Mouse (Mus musculus): Measurements from ENCODE around the gene Tmem11. TPM values are rescaled to one million over a fixed set of nuclear protein-coding genes. Genes with fewer than 3 reads are reported as not detected.

Tmem11 gene
- polyA plus RNA-seq, 1 experiment, result 46.6 TPM

- TF ChIP-seq CTCF (IDR thresholded peaks at IDR 0.05; ENCODE audit: low read depth, low read length) (no peak), EP300 (IDR thresholded peaks at IDR 0.05; ENCODE audit: insufficient read depth, low read depth, low read length) (no peak), POLR2A (IDR thresholded peaks at IDR 0.05; ENCODE audit: insufficient read depth, low read length) (no peak)
Observed at GRCm38 (mm10) chr11:60920021-60920420, 40.9 kb upstream of the Tmem11 start.

GRCm38 (mm10) chr11:60915201-60915600 is 36.1 kb upstream of the Tmem11 start:
- TF ChIP-seq CTCF (IDR thresholded peaks at IDR 0.05; ENCODE audit: low read depth, low read length) (no peak), EP300 (IDR thresholded peaks at IDR 0.05; ENCODE audit: insufficient read depth, low read depth, low read length) (no peak), POLR2A (IDR thresholded peaks at IDR 0.05; ENCODE audit: insufficient read depth, low read length) (no peak)
- Histone ChIP-seq H3K36me3 (ENCODE audit: control insufficient read depth, insufficient read depth, low read length, poor library complexity, severe bottlenecking) (no peaks in the 10 kb centered on the region), H3K9ac (ENCODE audit: low read depth, poor library complexity, severe bottlenecking) (no peak overlapping the region), H3K9me3 (replicated peaks; ENCODE audit: control insufficient read depth, insufficient read depth, low read length, poor library complexity, severe bottlenecking) (no peaks in the 10 kb centered on the region), H3K27ac (ENCODE audit: insufficient read depth, low read length) (no peak overlapping the region), H3K27me3 (ENCODE audit: control insufficient read depth, insufficient read depth, low read length, poor library complexity, severe bottlenecking) (no peaks in the 10 kb centered on the region), H3K4me1 (ENCODE audit: control insufficient read depth, insufficient read depth, low read length) (peaks cover 10% of the 10 kb centered on the region), H3K4me3 (ENCODE audit: low read depth, low read length) (no peak overlapping the region)

More at GRCm38 (mm10) chr11:60920021-60920420, 40.9 kb upstream of the Tmem11 start:
- no peaks in the 10 kb centered on the region for H3K9me3 ChIP-seq (replicated peaks; ENCODE audit: control insufficient read depth, insufficient read depth, low read length, poor library complexity, severe bottlenecking)
- H3K27ac ChIP-seq (ENCODE audit: insufficient read depth, low read length), result no peak overlapping the region
- H3K4me1 ChIP-seq (ENCODE audit: control insufficient read depth, insufficient read depth, low read length), result peaks cover 20% of the 10 kb centered on the region
- no peaks in the 10 kb centered on the region for H3K27me3 ChIP-seq (ENCODE audit: control insufficient read depth, insufficient read depth, low read length, poor library complexity, severe bottlenecking)
- H3K36me3 ChIP-seq (ENCODE audit: control insufficient read depth, insufficient read depth, low read length, poor library complexity, severe bottlenecking), result peaks cover 9% of the 10 kb centered on the region
- no peak overlapping the region for H3K9ac ChIP-seq (ENCODE audit: low read depth, poor library complexity, severe bottlenecking)
- H3K4me3 ChIP-seq (ENCODE audit: low read depth, low read length), result no peak overlapping the region

GRCm38 (mm10) chr11:60914491-60914890 is 35.4 kb upstream of the Tmem11 start, which contains the start of gene Natd1:
Natd1 (minus strand) TSS chr11:60914750.
- TF ChIP-seq CTCF (IDR thresholded peaks at IDR 0.05; ENCODE audit: low read depth, low read length) (no peak), EP300 (IDR thresholded peaks at IDR 0.05; ENCODE audit: insufficient read depth, low read depth, low read length) (no peak), POLR2A (IDR thresholded peaks at IDR 0.05; ENCODE audit: insufficient read depth, low read length) (no peak)
- Histone ChIP-seq H3K27me3 (ENCODE audit: control insufficient read depth, insufficient read depth, low read length, poor library complexity, severe bottlenecking) (no peaks in the 10 kb centered on the region), H3K9me3 (replicated peaks; ENCODE audit: control insufficient read depth, insufficient read depth, low read length, poor library complexity, severe bottlenecking) (no peaks in the 10 kb centered on the region), H3K9ac (ENCODE audit: low read depth, poor library complexity, severe bottlenecking) (peak within 1 kb of the TSS; percentile 93), H3K4me1 (ENCODE audit: control insufficient read depth, insufficient read depth, low read length) (peaks cover 10% of the 10 kb centered on the region), H3K36me3 (ENCODE audit: control insufficient read depth, insufficient read depth, low read length, poor library complexity, severe bottlenecking) (no peaks in the 10 kb centered on the region), H3K4me3 (ENCODE audit: low read depth, low read length) (peak within 1 kb of the TSS; percentile 92), H3K27ac (ENCODE audit: insufficient read depth, low read length) (peak within 1 kb of the TSS; percentile 5; the same call in 1 of the 2 replicates)

- Histone ChIP-seq H3K36me3 (ENCODE audit: control insufficient read depth, insufficient read depth, low read length, poor library complexity, severe bottlenecking) (no peaks in the 10 kb centered on the region), H3K4me3 (ENCODE audit: low read depth, low read length) (peak overlapping the region; percentile 92), H3K9me3 (replicated peaks; ENCODE audit: control insufficient read depth, insufficient read depth, low read length, poor library complexity, severe bottlenecking) (no peaks in the 10 kb centered on the region), H3K27ac (ENCODE audit: insufficient read depth, low read length) (peak overlapping the region; percentile 26; the same call in 1 of the 2 replicates), H3K4me1 (ENCODE audit: control insufficient read depth, insufficient read depth, low read length) (peaks cover 10% of the 10 kb centered on the region), H3K27me3 (ENCODE audit: control insufficient read depth, insufficient read depth, low read length, poor library complexity, severe bottlenecking) (no peaks in the 10 kb centered on the region), H3K9ac (ENCODE audit: low read depth, poor library complexity, severe bottlenecking) (peak overlapping the region; percentile 93)
- 0 out of 2 replicates have a peak, but pooled peaks have one; percentile 46 for TF ChIP-seq EP300 (IDR thresholded peaks at IDR 0.05; ENCODE audit: insufficient read depth, low read depth, low read length)
- TF ChIP-seq POLR2A (IDR thresholded peaks at IDR 0.05; ENCODE audit: insufficient read depth, low read length), result no peak
Observed at GRCm38 (mm10) chr11:60913301-60914196, 34.5 kb upstream of the Tmem11 start.

GRCm38 (mm10) chr11:60912525-60912973 is 33.5 kb upstream of the Tmem11 start:
- TF ChIP-seq CTCF (IDR thresholded peaks at IDR 0.05; ENCODE audit: low read depth, low read length), result no peak
- Histone ChIP-seq H3K9me3 (replicated peaks; ENCODE audit: control insufficient read depth, insufficient read depth, low read length, poor library complexity, severe bottlenecking) (no peaks in the 10 kb centered on the region), H3K36me3 (ENCODE audit: control insufficient read depth, insufficient read depth, low read length, poor library complexity, severe bottlenecking) (no peaks in the 10 kb centered on the region), H3K27me3 (ENCODE audit: control insufficient read depth, insufficient read depth, low read length, poor library complexity, severe bottlenecking) (no peaks in the 10 kb centered on the region), H3K27ac (ENCODE audit: insufficient read depth, low read length) (0 out of 2 replicates have a peak overlapping the region, but pooled peaks have one; percentile 26), H3K4me1 (ENCODE audit: control insufficient read depth, insufficient read depth, low read length) (peaks cover 10% of the 10 kb centered on the region), H3K9ac (ENCODE audit: low read depth, poor library complexity, severe bottlenecking) (peak overlapping the region; percentile 93), H3K4me3 (ENCODE audit: low read depth, low read length) (peak overlapping the region; percentile 92)

GRCm38 (mm10) chr11:60909626-60910025 is 30.6 kb upstream of the Tmem11 start:
- no peaks in the 10 kb centered on the region for H3K9me3 ChIP-seq (replicated peaks; ENCODE audit: control insufficient read depth, insufficient read depth, low read length, poor library complexity, severe bottlenecking)
- TF ChIP-seq EP300 (IDR thresholded peaks at IDR 0.05; ENCODE audit: insufficient read depth, low read depth, low read length) (no peak), POLR2A (IDR thresholded peaks at IDR 0.05; ENCODE audit: insufficient read depth, low read length) (no peak), CTCF (IDR thresholded peaks at IDR 0.05; ENCODE audit: low read depth, low read length) (no peak)
- no peaks in the 10 kb centered on the region for H3K27me3 ChIP-seq (ENCODE audit: control insufficient read depth, insufficient read depth, low read length, poor library complexity, severe bottlenecking)
- no peaks in the 10 kb centered on the region for H3K4me1 ChIP-seq (ENCODE audit: control insufficient read depth, insufficient read depth, low read length)
- H3K36me3 ChIP-seq (ENCODE audit: control insufficient read depth, insufficient read depth, low read length, poor library complexity, severe bottlenecking), result 0 out of 2 replicates have a peak, but pooled peaks cover 1% of the 10 kb centered on the region
- no peak overlapping the region for H3K27ac ChIP-seq (ENCODE audit: insufficient read depth, low read length)
- no peak overlapping the region for H3K4me3 ChIP-seq (ENCODE audit: low read depth, low read length)
- no peak overlapping the region for H3K9ac ChIP-seq (ENCODE audit: low read depth, poor library complexity, severe bottlenecking)
